Mouse (Mus musculus): ENCODE measurements around the gene Slc38a4. TPM values are rescaled to one million over a fixed set of nuclear protein-coding genes. Genes with fewer than 3 reads are reported as not detected.

Gene Slc38a4
- polyA plus RNA-seq, 1 experiment from 2014 or later: 3.9 TPM

GRCm38 (mm10) chr15:97030136-97030535, 25.6 kb downstream of the Slc38a4 start:
- ATAC-seq (ENCODE audit: low FRiP score, low TSS enrichment) (no peak), DNase-seq (no peak)
- WGBS: 88% methylated on average over 4 of the region's 4 CpGs
- H3K4me3 ChIP-seq (replicated peaks; ENCODE audit: low read depth, low read length): no peak overlapping the region
- no peak overlapping the region for H3K9ac ChIP-seq (replicated peaks; ENCODE audit: low read length)
- H3K27me3 ChIP-seq (ENCODE audit: control insufficient read depth, insufficient read depth, low read length): no peaks in the 10 kb centered on the region
- no peak overlapping the region for H3K4me2 ChIP-seq (ENCODE audit: low read length)
- no peaks in the 10 kb centered on the region for H3K4me1 ChIP-seq (ENCODE audit: control insufficient read depth, insufficient read depth, low read length)
- H3K36me3 ChIP-seq (ENCODE audit: control insufficient read depth, insufficient read depth, low read length): no peaks in the 10 kb centered on the region
- H3K9me3 ChIP-seq (ENCODE audit: control insufficient read depth, low read length): no peaks in the 10 kb centered on the region
- H3K27ac ChIP-seq (replicated peaks; ENCODE audit: low read depth, low read length): no peak overlapping the region

GRCm38 (mm10) chr15:97029064-97029791, 26.5 kb downstream of the Slc38a4 start:
- Histone ChIP-seq H3K27me3 (ENCODE audit: control insufficient read depth, insufficient read depth, low read length) (no peaks in the 10 kb centered on the region), H3K4me2 (ENCODE audit: low read length) (no peak overlapping the region), H3K36me3 (ENCODE audit: control insufficient read depth, insufficient read depth, low read length) (no peaks in the 10 kb centered on the region), H3K4me1 (ENCODE audit: control insufficient read depth, insufficient read depth, low read length) (no peaks in the 10 kb centered on the region), H3K9ac (replicated peaks; ENCODE audit: low read length) (no peak overlapping the region), H3K27ac (replicated peaks; ENCODE audit: low read depth, low read length) (no peak overlapping the region), H3K9me3 (ENCODE audit: control insufficient read depth, low read length) (no peaks in the 10 kb centered on the region), H3K4me3 (replicated peaks; ENCODE audit: low read depth, low read length) (no peak overlapping the region)
- DNase-seq: no peak
- WGBS: 76% methylated on average over 9 of the region's 9 CpGs
- no peak for ATAC-seq (ENCODE audit: low FRiP score, low TSS enrichment)

GRCm38 (mm10) chr15:97028651-97029050, 27.1 kb downstream of the Slc38a4 start:
- ATAC-seq (ENCODE audit: low FRiP score, low TSS enrichment) (no peak), DNase-seq (no peak)
- Histone ChIP-seq H3K4me1 (ENCODE audit: control insufficient read depth, insufficient read depth, low read length) (no peaks in the 10 kb centered on the region), H3K4me3 (replicated peaks; ENCODE audit: low read depth, low read length) (no peak overlapping the region), H3K36me3 (ENCODE audit: control insufficient read depth, insufficient read depth, low read length) (no peaks in the 10 kb centered on the region), H3K9ac (replicated peaks; ENCODE audit: low read length) (no peak overlapping the region), H3K9me3 (ENCODE audit: control insufficient read depth, low read length) (no peaks in the 10 kb centered on the region), H3K27me3 (ENCODE audit: control insufficient read depth, insufficient read depth, low read length) (no peaks in the 10 kb centered on the region), H3K27ac (replicated peaks; ENCODE audit: low read depth, low read length) (no peak overlapping the region), H3K4me2 (ENCODE audit: low read length) (no peak overlapping the region)
- 90% methylated on average over 11 of the region's 11 CpGs for WGBS

GRCm38 (mm10) chr15:97028046-97028634, 27.6 kb downstream of the Slc38a4 start:
- DNase-seq (no peak), ATAC-seq (ENCODE audit: low FRiP score, low TSS enrichment) (no peak)
- H3K27ac ChIP-seq (replicated peaks; ENCODE audit: low read depth, low read length): no peak overlapping the region
- no peaks in the 10 kb centered on the region for H3K4me1 ChIP-seq (ENCODE audit: control insufficient read depth, insufficient read depth, low read length)
- WGBS: 62% methylated on average over 4 of the region's 4 CpGs
- no peaks in the 10 kb centered on the region for H3K36me3 ChIP-seq (ENCODE audit: control insufficient read depth, insufficient read depth, low read length)
- H3K9me3 ChIP-seq (ENCODE audit: control insufficient read depth, low read length): no peaks in the 10 kb centered on the region
- H3K4me2 ChIP-seq (ENCODE audit: low read length): no peak overlapping the region
- H3K27me3 ChIP-seq (ENCODE audit: control insufficient read depth, insufficient read depth, low read length): no peaks in the 10 kb centered on the region
- H3K9ac ChIP-seq (replicated peaks; ENCODE audit: low read length): no peak overlapping the region
- no peak overlapping the region for H3K4me3 ChIP-seq (replicated peaks; ENCODE audit: low read depth, low read length)

- H3K4me3 ChIP-seq (replicated peaks; ENCODE audit: low read depth, low read length): no peak overlapping the region
- no peak overlapping the region for H3K4me2 ChIP-seq (ENCODE audit: low read length)
- DNase-seq (no peak), ATAC-seq (ENCODE audit: low FRiP score, low TSS enrichment) (no peak)
- no peak overlapping the region for H3K27ac ChIP-seq (replicated peaks; ENCODE audit: low read depth, low read length)
- H3K9ac ChIP-seq (replicated peaks; ENCODE audit: low read length): no peak overlapping the region
- WGBS: 92% methylated on average over 6 of the region's 6 CpGs
- H3K4me1 ChIP-seq (ENCODE audit: control insufficient read depth, insufficient read depth, low read length): no peaks in the 10 kb centered on the region
- no peaks in the 10 kb centered on the region for H3K27me3 ChIP-seq (ENCODE audit: control insufficient read depth, insufficient read depth, low read length)
- no peaks in the 10 kb centered on the region for H3K9me3 ChIP-seq (ENCODE audit: control insufficient read depth, low read length)
- no peaks in the 10 kb centered on the region for H3K36me3 ChIP-seq (ENCODE audit: control insufficient read depth, insufficient read depth, low read length)
Observed at GRCm38 (mm10) chr15:97026670-97027069, 29.1 kb downstream of the Slc38a4 start.

- Histone ChIP-seq H3K27me3 (ENCODE audit: control insufficient read depth, insufficient read depth, low read length) (no peaks in the 10 kb centered on the region), H3K4me3 (replicated peaks; ENCODE audit: low read depth, low read length) (no peak overlapping the region), H3K4me2 (ENCODE audit: low read length) (no peak overlapping the region), H3K4me1 (ENCODE audit: control insufficient read depth, insufficient read depth, low read length) (no peaks in the 10 kb centered on the region), H3K27ac (replicated peaks; ENCODE audit: low read depth, low read length) (no peak overlapping the region), H3K36me3 (ENCODE audit: control insufficient read depth, insufficient read depth, low read length) (no peaks in the 10 kb centered on the region), H3K9me3 (ENCODE audit: control insufficient read depth, low read length) (no peaks in the 10 kb centered on the region), H3K9ac (replicated peaks; ENCODE audit: low read length) (no peak overlapping the region)
- ATAC-seq (ENCODE audit: low FRiP score, low TSS enrichment) (no peak), DNase-seq (no peak)
- WGBS: 87% methylated on average over 4 of the region's 6 CpGs
Observed at GRCm38 (mm10) chr15:97022764-97023163, 33.0 kb downstream of the Slc38a4 start.

- Histone ChIP-seq H3K27me3 (ENCODE audit: control insufficient read depth, insufficient read depth, low read length) (no peaks in the 10 kb centered on the region), H3K9me3 (ENCODE audit: control insufficient read depth, low read length) (no peaks in the 10 kb centered on the region), H3K4me3 (replicated peaks; ENCODE audit: low read depth, low read length) (no peak overlapping the region), H3K4me2 (ENCODE audit: low read length) (no peak overlapping the region), H3K4me1 (ENCODE audit: control insufficient read depth, insufficient read depth, low read length) (no peaks in the 10 kb centered on the region), H3K9ac (replicated peaks; ENCODE audit: low read length) (no peak overlapping the region), H3K36me3 (ENCODE audit: control insufficient read depth, insufficient read depth, low read length) (no peaks in the 10 kb centered on the region), H3K27ac (replicated peaks; ENCODE audit: low read depth, low read length) (no peak overlapping the region)
- DNase-seq (no peak), ATAC-seq (ENCODE audit: low FRiP score, low TSS enrichment) (no peak)
- 91% methylated on average over 2 of the region's 2 CpGs for WGBS
Observed at GRCm38 (mm10) chr15:97022213-97022612, 33.5 kb downstream of the Slc38a4 start.

- no peak overlapping the region for H3K27ac ChIP-seq (replicated peaks; ENCODE audit: low read depth, low read length)
- no peak overlapping the region for H3K4me3 ChIP-seq (replicated peaks; ENCODE audit: low read depth, low read length)
- DNase-seq: no peak
- H3K36me3 ChIP-seq (ENCODE audit: control insufficient read depth, insufficient read depth, low read length): no peaks in the 10 kb centered on the region
- WGBS: 75% methylated on average over 6 of the region's 6 CpGs
- H3K9me3 ChIP-seq (ENCODE audit: control insufficient read depth, low read length): no peaks in the 10 kb centered on the region
- H3K4me2 ChIP-seq (ENCODE audit: low read length): no peak overlapping the region
- no peaks in the 10 kb centered on the region for H3K4me1 ChIP-seq (ENCODE audit: control insufficient read depth, insufficient read depth, low read length)
- H3K27me3 ChIP-seq (ENCODE audit: control insufficient read depth, insufficient read depth, low read length): no peaks in the 10 kb centered on the region
- no peak overlapping the region for H3K9ac ChIP-seq (replicated peaks; ENCODE audit: low read length)
- no peak for ATAC-seq (ENCODE audit: low FRiP score, low TSS enrichment)
Observed at GRCm38 (mm10) chr15:97020221-97020620, 35.5 kb downstream of the Slc38a4 start.

- DNase-seq (no peak), ATAC-seq (ENCODE audit: low FRiP score, low TSS enrichment) (no peak)
- H3K27me3 ChIP-seq (ENCODE audit: control insufficient read depth, insufficient read depth, low read length): no peaks in the 10 kb centered on the region
- no peak overlapping the region for H3K4me3 ChIP-seq (replicated peaks; ENCODE audit: low read depth, low read length)
- H3K4me2 ChIP-seq (ENCODE audit: low read length): no peak overlapping the region
- 90% methylated on average over 11 of the region's 11 CpGs for WGBS
- no peaks in the 10 kb centered on the region for H3K36me3 ChIP-seq (ENCODE audit: control insufficient read depth, insufficient read depth, low read length)
- no peaks in the 10 kb centered on the region for H3K9me3 ChIP-seq (ENCODE audit: control insufficient read depth, low read length)
- no peak overlapping the region for H3K27ac ChIP-seq (replicated peaks; ENCODE audit: low read depth, low read length)
- H3K9ac ChIP-seq (replicated peaks; ENCODE audit: low read length): no peak overlapping the region
- H3K4me1 ChIP-seq (ENCODE audit: control insufficient read depth, insufficient read depth, low read length): no peaks in the 10 kb centered on the region
Observed at GRCm38 (mm10) chr15:97019323-97019722, 36.4 kb downstream of the Slc38a4 start.

Data from midbrain, embryonic 14.5 days (tissue).